Mouse (Mus musculus) stomach, embryonic 16.5 days (tissue): ENCODE results near the gene Cpm. TPM values are rescaled to one million over a fixed set of nuclear protein-coding genes. Genes with fewer than 3 reads are reported as not detected.

ENCODE experiments used
- ATAC-seq: fragments of 200-750 bp; cut with Nextera tagmentation; 2 replicates; pipeline ENCODE4 v1.8.0; 2017; ENCODE audit warnings: moderate number of reproducible peaks, moderate TSS enrichment; ENCODE audit not compliant: insufficient read depth, low FRiP score
- H3K27ac ChIP-seq: fragments of 300-500 bp; sonication (generic); 2 replicates; pipeline ENCODE4 v1.5.1; 2014; ENCODE audit warnings: low read length
- H3K27me3 ChIP-seq: fragments of 300-500 bp; sonication (generic); 2 replicates; pipeline ENCODE4 v1.6.1; 2014; ENCODE audit warnings: low read length, control low read depth, mixed read lengths; ENCODE audit not compliant: control insufficient read depth, insufficient read depth
- H3K36me3 ChIP-seq: fragments of 300-500 bp; sonication (generic); 2 replicates; pipeline ENCODE4 v1.6.1; 2014; ENCODE audit warnings: low read length; ENCODE audit not compliant: control insufficient read depth, insufficient read depth
- H3K4me1 ChIP-seq: fragments of 300-500 bp; sonication (generic); 2 replicates; pipeline ENCODE4 v1.6.1; 2014; ENCODE audit warnings: low read length, control low read depth, mixed read lengths; ENCODE audit not compliant: control insufficient read depth, insufficient read depth
- H3K4me2 ChIP-seq: fragments of 300-500 bp; sonication (generic); 2 replicates; pipeline ENCODE4 v1.6.1; 2014; ENCODE audit warnings: low read depth, low read length, mixed read lengths
- H3K4me3 ChIP-seq: fragments of 300-500 bp; sonication (generic); replicated peaks from 2 replicates; pipeline ENCODE4 v1.5.1; 2014; ENCODE audit warnings: mild to moderate bottlenecking, low read length
- H3K9ac ChIP-seq: fragments of 300-500 bp; sonication (generic); 2 replicates; pipeline ENCODE4 v1.6.1; 2014; ENCODE audit warnings: low read length
- H3K9me3 ChIP-seq: fragments of 300-500 bp; sonication (generic); replicated peaks from 2 replicates; pipeline ENCODE4 v1.6.1; 2016; ENCODE audit warnings: low read length, control low read depth; ENCODE audit not compliant: control insufficient read depth
- WGBS: fragments of 180-500 bp; shearing (Covaris S2); extraction: QIAGEN DNeasy Blood & Tissue Kit; methylation state at CpG from one replicate; pipeline ENCODE4 v1.1.7; 2014; 5-methylcytosine and 5-hydroxymethylcytosine counted together
- polyA plus RNA-seq: library from polyadenylated mRNA; unstranded; fragments of >200 nt; fragmentation: Nextera tagmentation; extraction: Ambion mirVana; gene quantifications from 2 replicates; pipeline ENCODE4 v1.2.1, GENCODE M21; 2015

The Cpm gene
- polyA plus RNA-seq, 1 experiment from 2014 or later = 74.0 TPM

GRCm38 (mm10) chr10:117691389-117691968 lies 62.2 kb downstream of the Cpm start:
- ATAC-seq = no peak
- no peak overlapping the region for H3K4me3 ChIP-seq
- H3K4me1 ChIP-seq = no peaks in the 10 kb centered on the region
- no peaks in the 10 kb centered on the region for H3K9me3 ChIP-seq
- H3K36me3 ChIP-seq = peaks cover 34% of the 10 kb centered on the region
- WGBS = 90% methylated on average over 10 of the region's 10 CpGs
- no peak overlapping the region for H3K9ac ChIP-seq
- no peak overlapping the region for H3K4me2 ChIP-seq
- no peak overlapping the region for H3K27ac ChIP-seq
- no peaks in the 10 kb centered on the region for H3K27me3 ChIP-seq

GRCm38 (mm10) chr10:117692173-117692572 lies 62.9 kb downstream of the Cpm start:
- Histone ChIP-seq H3K27ac (no peak overlapping the region), H3K4me2 (no peak overlapping the region), H3K27me3 (no peaks in the 10 kb centered on the region), H3K4me1 (no peaks in the 10 kb centered on the region), H3K4me3 (no peak overlapping the region), H3K9ac (no peak overlapping the region), H3K9me3 (no peaks in the 10 kb centered on the region), H3K36me3 (peaks cover 39% of the 10 kb centered on the region)
- ATAC-seq = no peak

GRCm38 (mm10) chr10:117692953-117693352 lies 63.7 kb downstream of the Cpm start:
- H3K4me1 ChIP-seq = no peaks in the 10 kb centered on the region
- no peak overlapping the region for H3K4me3 ChIP-seq
- H3K36me3 ChIP-seq = peaks cover 47% of the 10 kb centered on the region
- H3K27me3 ChIP-seq = no peaks in the 10 kb centered on the region
- no peak for ATAC-seq
- no peak overlapping the region for H3K4me2 ChIP-seq
- H3K9ac ChIP-seq = no peak overlapping the region
- no peak overlapping the region for H3K27ac ChIP-seq
- WGBS = 94% methylated on average over 5 of the region's 5 CpGs
- H3K9me3 ChIP-seq = no peaks in the 10 kb centered on the region

GRCm38 (mm10) chr10:117694255-117694953 lies 65.1 kb downstream of the Cpm start:
- H3K4me2 ChIP-seq = no peak overlapping the region
- no peak overlapping the region for H3K27ac ChIP-seq
- 94% methylated on average over 6 of the region's 6 CpGs for WGBS
- no peak for ATAC-seq
- no peaks in the 10 kb centered on the region for H3K4me1 ChIP-seq
- H3K4me3 ChIP-seq = no peak overlapping the region
- H3K9ac ChIP-seq = no peak overlapping the region
- no peaks in the 10 kb centered on the region for H3K9me3 ChIP-seq
- H3K36me3 ChIP-seq = peaks cover 53% of the 10 kb centered on the region
- no peaks in the 10 kb centered on the region for H3K27me3 ChIP-seq

GRCm38 (mm10) chr10:117695027-117695426 lies 65.7 kb downstream of the Cpm start:
- Histone ChIP-seq H3K36me3 (peaks cover 56% of the 10 kb centered on the region), H3K4me2 (no peak overlapping the region), H3K4me3 (no peak overlapping the region), H3K27ac (no peak overlapping the region), H3K9ac (no peak overlapping the region), H3K27me3 (no peaks in the 10 kb centered on the region), H3K4me1 (no peaks in the 10 kb centered on the region), H3K9me3 (no peaks in the 10 kb centered on the region)
- no peak for ATAC-seq
- WGBS = 93% methylated on average over 4 of the region's 4 CpGs

GRCm38 (mm10) chr10:117695605-117696004 lies 66.3 kb downstream of the Cpm start:
- no peaks in the 10 kb centered on the region for H3K4me1 ChIP-seq

GRCm38 (mm10) chr10:117696021-117696826 lies 66.9 kb downstream of the Cpm start:
- Histone ChIP-seq H3K27me3 (no peaks in the 10 kb centered on the region), H3K36me3 (peaks cover 56% of the 10 kb centered on the region), H3K9me3 (no peaks in the 10 kb centered on the region), H3K4me2 (no peak overlapping the region), H3K4me3 (no peak overlapping the region), H3K9ac (no peak overlapping the region), H3K4me1 (no peaks in the 10 kb centered on the region), H3K27ac (no peak overlapping the region)
- WGBS = 85% methylated on average over 8 of the region's 8 CpGs
- ATAC-seq = no peak

More at GRCm38 (mm10) chr10:117695605-117696004, 66.3 kb downstream of the Cpm start:
- H3K9me3 ChIP-seq = no peaks in the 10 kb centered on the region
- no peaks in the 10 kb centered on the region for H3K27me3 ChIP-seq
- H3K4me2 ChIP-seq = no peak overlapping the region
- H3K9ac ChIP-seq = no peak overlapping the region
- H3K36me3 ChIP-seq = peaks cover 56% of the 10 kb centered on the region
- no peak overlapping the region for H3K4me3 ChIP-seq
- WGBS = 94% methylated on average over 4 of the region's 4 CpGs
- ATAC-seq = no peak
- no peak overlapping the region for H3K27ac ChIP-seq

- Histone ChIP-seq H3K4me3 (no peak overlapping the region), H3K9me3 (no peaks in the 10 kb centered on the region), H3K9ac (no peak overlapping the region), H3K27me3 (no peaks in the 10 kb centered on the region), H3K36me3 (peaks cover 61% of the 10 kb centered on the region), H3K4me1 (no peaks in the 10 kb centered on the region), H3K4me2 (no peak overlapping the region), H3K27ac (no peak overlapping the region)
- no peak for ATAC-seq
- 91% methylated on average over 6 of the region's 6 CpGs for WGBS
Measured at GRCm38 (mm10) chr10:117696827-117697560, 67.7 kb downstream of the Cpm start.
